Mouse (Mus musculus): ENCODE measurements around the gene Slc6a13. TPM values are rescaled to one million over a fixed set of nuclear protein-coding genes. Genes with fewer than 3 reads are reported as not detected.
"Not testable (repeated sequence)": the region's sequence is repeated elsewhere in the genome, so short reads cannot be mapped to it uniquely, and the experiment has no call there.

Slc6a13 gene
- polyA plus RNA-seq, 1 experiment from 2014 or later, result not detected

GRCm38 (mm10) chr6:121341650-121342049, 41.6 kb downstream of the Slc6a13 start:
- Histone ChIP-seq H3K4me3 (ENCODE audit: inconsistent target) (no peak overlapping the region), H3K79me2 (ENCODE audit: inconsistent target) (no peaks in the 10 kb centered on the region), H3K36me3 (ENCODE audit: inconsistent target) (no peaks in the 10 kb centered on the region), H3K27ac (no peak overlapping the region)
- 0% methylated on average over 6 of the region's 6 CpGs for WGBS (ENCODE audit: missing documents)

- no peaks in the 10 kb centered on the region for H3K79me2 ChIP-seq (ENCODE audit: inconsistent target)
- no peak within 1 kb of the TSS for H3K27ac ChIP-seq
- no peak within 1 kb of the TSS for H3K4me3 ChIP-seq (ENCODE audit: inconsistent target)
- 63% methylated on average over 15 of the region's 15 CpGs for WGBS (ENCODE audit: missing documents)
- H3K36me3 ChIP-seq (ENCODE audit: inconsistent target), result no peaks in the 10 kb centered on the region
Observed at GRCm38 (mm10) chr6:121343026-121343770, 43.2 kb downstream of the Slc6a13 start, which contains the start of gene Slc6a12. Slc6a12 (plus strand) TSS chr6:121343076.

GRCm38 (mm10) chr6:121343771-121344123, 43.7 kb downstream of the Slc6a13 start:
- no peaks in the 10 kb centered on the region for H3K79me2 ChIP-seq (ENCODE audit: inconsistent target)
- H3K36me3 ChIP-seq (ENCODE audit: inconsistent target), result no peaks in the 10 kb centered on the region
- no peak overlapping the region for H3K27ac ChIP-seq
- no peak overlapping the region for H3K4me3 ChIP-seq (ENCODE audit: inconsistent target)
- WGBS (ENCODE audit: missing documents), result 73% methylated on average over 5 of the region's 6 CpGs

- no peak overlapping the region for H3K27ac ChIP-seq
- no peaks in the 10 kb centered on the region for H3K36me3 ChIP-seq (ENCODE audit: inconsistent target)
- WGBS (ENCODE audit: missing documents), result 77% methylated on average over 5 of the region's 5 CpGs
- no peak overlapping the region for H3K4me3 ChIP-seq (ENCODE audit: inconsistent target)
- no peaks in the 10 kb centered on the region for H3K79me2 ChIP-seq (ENCODE audit: inconsistent target)
Observed at GRCm38 (mm10) chr6:121344329-121344728, 44.3 kb downstream of the Slc6a13 start.

GRCm38 (mm10) chr6:121346428-121346827, 46.4 kb downstream of the Slc6a13 start:
- H3K27ac ChIP-seq, result no peak overlapping the region
- no peaks in the 10 kb centered on the region for H3K79me2 ChIP-seq (ENCODE audit: inconsistent target)
- H3K4me3 ChIP-seq (ENCODE audit: inconsistent target), result no peak overlapping the region
- H3K36me3 ChIP-seq (ENCODE audit: inconsistent target), result no peaks in the 10 kb centered on the region
- WGBS (ENCODE audit: missing documents), result 94% methylated on average over 8 of the region's 8 CpGs

GRCm38 (mm10) chr6:121352276-121352675, 52.2 kb downstream of the Slc6a13 start:
- Histone ChIP-seq H3K27ac (no peak overlapping the region), H3K79me2 (ENCODE audit: inconsistent target) (no peaks in the 10 kb centered on the region), H3K4me3 (ENCODE audit: inconsistent target) (no peak overlapping the region), H3K36me3 (ENCODE audit: inconsistent target) (no peaks in the 10 kb centered on the region)
- WGBS (ENCODE audit: missing documents), result 72% methylated on average over 2 of the region's 2 CpGs

GRCm38 (mm10) chr6:121356041-121356440, 56.0 kb downstream of the Slc6a13 start:
- Histone ChIP-seq H3K79me2 (ENCODE audit: inconsistent target) (no peaks in the 10 kb centered on the region), H3K4me3 (ENCODE audit: inconsistent target) (no peak overlapping the region), H3K27ac (no peak overlapping the region), H3K36me3 (ENCODE audit: inconsistent target) (no peaks in the 10 kb centered on the region)
- WGBS (ENCODE audit: missing documents), result 83% methylated on average over 1 of the region's 1 CpGs

GRCm38 (mm10) chr6:121357232-121357631, 57.2 kb downstream of the Slc6a13 start:
- 89% methylated on average over 6 of the region's 6 CpGs for WGBS (ENCODE audit: missing documents)
- H3K79me2 ChIP-seq (ENCODE audit: inconsistent target), result no peaks in the 10 kb centered on the region
- no peak overlapping the region for H3K4me3 ChIP-seq (ENCODE audit: inconsistent target)
- no peak overlapping the region for H3K27ac ChIP-seq
- H3K36me3 ChIP-seq (ENCODE audit: inconsistent target), result no peaks in the 10 kb centered on the region

- H3K4me3 ChIP-seq (ENCODE audit: inconsistent target), result no peak overlapping the region
- WGBS (ENCODE audit: missing documents), result 88% methylated on average over 6 of the region's 6 CpGs
- no peaks in the 10 kb centered on the region for H3K79me2 ChIP-seq (ENCODE audit: inconsistent target)
- H3K36me3 ChIP-seq (ENCODE audit: inconsistent target), result no peaks in the 10 kb centered on the region
- no peak overlapping the region for H3K27ac ChIP-seq
Observed at GRCm38 (mm10) chr6:121363061-121363460, 63.0 kb downstream of the Slc6a13 start.

- H3K79me2 ChIP-seq (ENCODE audit: inconsistent target), result no peaks in the 10 kb centered on the region
- H3K36me3 ChIP-seq (ENCODE audit: inconsistent target), result no peaks in the 10 kb centered on the region
- WGBS (ENCODE audit: missing documents), result 93% methylated on average over 4 of the region's 4 CpGs
- H3K4me3 ChIP-seq (ENCODE audit: inconsistent target), result no peak overlapping the region
- H3K27ac ChIP-seq, result no peak overlapping the region
Observed at GRCm38 (mm10) chr6:121363956-121364355, 63.9 kb downstream of the Slc6a13 start.

- not testable (repeated sequence) for H3K27ac ChIP-seq; H3K36me3 ChIP-seq (ENCODE audit: inconsistent target); H3K4me3 ChIP-seq (ENCODE audit: inconsistent target); H3K79me2 ChIP-seq (ENCODE audit: inconsistent target)
- WGBS (ENCODE audit: missing documents), result 12% methylated on average over 2 of the region's 2 CpGs
Observed at GRCm38 (mm10) chr6:121366537-121366936, 66.5 kb downstream of the Slc6a13 start.

GRCm38 (mm10) chr6:121367099-121367498, 67.1 kb downstream of the Slc6a13 start:
- Histone ChIP-seq H3K4me3 (ENCODE audit: inconsistent target) (no peak overlapping the region), H3K27ac (no peak overlapping the region), H3K36me3 (ENCODE audit: inconsistent target) (no peaks in the 10 kb centered on the region), H3K79me2 (ENCODE audit: inconsistent target) (no peaks in the 10 kb centered on the region)
- 94% methylated on average over 3 of the region's 3 CpGs for WGBS (ENCODE audit: missing documents)

- Histone ChIP-seq H3K27ac (no peak overlapping the region), H3K36me3 (ENCODE audit: inconsistent target) (no peaks in the 10 kb centered on the region), H3K4me3 (ENCODE audit: inconsistent target) (no peak overlapping the region), H3K79me2 (ENCODE audit: inconsistent target) (no peaks in the 10 kb centered on the region)
- WGBS (ENCODE audit: missing documents), result 93% methylated on average over 10 of the region's 10 CpGs
Observed at GRCm38 (mm10) chr6:121371197-121371980, 71.4 kb downstream of the Slc6a13 start.

GRCm38 (mm10) chr6:121376159-121376558, 76.1 kb downstream of the Slc6a13 start:
- Histone ChIP-seq H3K4me3 (ENCODE audit: inconsistent target) (no peak overlapping the region), H3K27ac (no peak overlapping the region), H3K36me3 (ENCODE audit: inconsistent target) (no peaks in the 10 kb centered on the region), H3K79me2 (ENCODE audit: inconsistent target) (no peaks in the 10 kb centered on the region)
- WGBS (ENCODE audit: missing documents), result 90% methylated on average over 12 of the region's 12 CpGs

GRCm38 (mm10) chr6:121378256-121378655, 78.2 kb downstream of the Slc6a13 start:
- Histone ChIP-seq H3K79me2 (ENCODE audit: inconsistent target) (no peaks in the 10 kb centered on the region), H3K36me3 (ENCODE audit: inconsistent target) (no peaks in the 10 kb centered on the region), H3K4me3 (ENCODE audit: inconsistent target) (no peak overlapping the region), H3K27ac (no peak overlapping the region)
- 83% methylated on average over 4 of the region's 4 CpGs for WGBS (ENCODE audit: missing documents)
